Mouse (Mus musculus): ENCODE data around the gene Tfcp2. TPM values are rescaled to one million over a fixed set of nuclear protein-coding genes. Genes with fewer than 3 reads are reported as not detected.
"Not testable (repeated sequence)": the region's sequence is repeated elsewhere in the genome, so short reads cannot be mapped to it uniquely, and the experiment has no call there.

The Tfcp2 gene
- total RNA-seq, 2 experiments from 2014 or later = 26.3 TPM

DNA sequence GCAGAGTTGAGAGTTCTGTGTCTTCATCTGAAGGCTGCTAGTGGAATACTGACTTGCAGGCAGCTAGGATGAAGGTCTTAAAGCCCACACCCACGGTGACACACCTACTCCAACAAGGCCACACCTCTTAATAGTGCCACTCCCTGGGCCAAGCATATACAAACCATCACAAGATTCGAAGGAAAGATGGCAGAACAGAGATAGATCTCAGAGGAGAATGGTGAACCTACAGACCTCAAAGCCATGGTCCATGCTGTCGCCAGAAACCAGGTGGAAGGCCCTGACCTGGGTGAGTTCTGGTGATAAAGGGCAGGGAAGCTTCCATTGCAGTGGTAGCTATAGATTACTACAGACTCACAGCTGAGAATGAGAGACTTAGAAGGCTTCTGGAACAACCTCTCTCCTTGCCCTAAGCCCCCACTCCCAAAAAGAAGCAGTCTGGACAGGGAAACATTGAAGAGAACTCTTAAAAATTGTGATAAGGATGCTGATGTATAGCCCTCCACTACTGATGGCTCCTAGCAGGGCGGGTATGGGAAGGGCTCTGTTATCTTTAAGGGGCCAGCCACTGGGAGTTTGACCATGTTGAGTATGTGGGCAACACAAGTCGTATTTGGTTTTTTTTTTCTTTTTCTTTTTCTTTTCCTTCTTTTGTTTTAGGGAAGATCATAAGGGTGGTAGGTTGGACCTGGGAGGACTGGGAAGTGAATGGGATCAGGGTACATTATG is 6.1 kb upstream of the Tfcp2 start:
- no peak for DNase-seq (ENCODE audit: low spot score in 2 of 2)

DNA sequence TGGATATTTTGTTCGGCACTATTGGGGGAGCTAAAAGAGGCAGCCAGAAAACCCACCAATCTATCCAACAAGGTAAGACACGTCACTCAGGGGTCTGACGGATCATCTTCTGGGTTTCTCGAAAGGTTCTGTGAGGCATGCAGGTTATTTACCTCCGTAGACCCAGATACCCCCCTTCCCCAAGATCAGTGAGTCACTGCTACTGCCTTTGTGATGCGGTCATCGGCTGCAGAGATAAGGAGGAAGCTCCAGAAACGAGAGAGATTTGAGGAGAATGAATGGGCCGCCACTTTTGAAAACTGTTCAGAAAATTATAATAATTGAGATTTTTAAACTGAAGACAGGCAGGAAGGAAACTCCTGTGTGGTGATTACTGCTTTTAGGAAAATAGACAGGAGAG is 4.6 kb upstream of the Tfcp2 start:
- no peak for DNase-seq (ENCODE audit: low spot score in 2 of 2)

DNA sequence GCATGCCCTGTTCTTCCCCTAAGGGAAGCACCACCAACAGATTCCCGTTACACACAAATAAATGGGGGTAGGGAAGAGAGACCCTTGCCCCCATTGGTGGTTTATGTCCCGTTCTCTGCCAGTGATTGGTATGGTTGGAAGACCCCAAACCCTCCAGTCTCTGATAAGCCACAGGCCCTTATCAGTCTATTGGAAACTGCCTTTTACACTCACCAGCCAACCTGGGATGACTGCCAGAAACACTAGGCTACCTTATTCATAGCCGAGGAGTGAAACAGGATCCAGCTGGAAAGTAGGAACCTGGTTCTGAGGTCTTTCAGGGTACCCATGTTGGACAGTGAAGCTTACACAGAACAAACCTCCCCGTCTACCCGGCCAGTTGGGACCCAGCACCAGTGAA is 4.2 kb upstream of the Tfcp2 start:
- no peak for DNase-seq (ENCODE audit: low spot score in 2 of 2)

DNA sequence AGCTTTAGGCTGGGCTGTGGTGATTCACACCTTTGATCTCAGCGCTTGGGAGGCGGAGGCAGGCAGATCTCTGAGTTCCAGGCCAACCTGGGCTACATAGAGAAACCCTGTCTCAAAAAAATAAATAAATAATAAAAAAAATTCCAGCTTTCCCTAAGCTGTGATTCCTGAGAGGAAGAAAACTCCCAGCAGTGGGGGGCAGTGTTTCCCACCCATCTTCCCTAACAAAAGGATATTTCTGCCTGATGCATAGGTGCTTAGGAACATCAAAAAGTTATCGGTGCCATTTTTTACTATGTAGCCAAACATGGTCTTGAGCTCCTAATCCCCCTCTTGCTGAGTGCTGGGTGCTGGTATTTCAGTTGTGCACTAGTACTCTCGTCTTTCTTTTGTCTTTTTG is 1.5 kb downstream of the Tfcp2 start:
- DNase-seq (ENCODE audit: low spot score in 2 of 2) = no peak

DNA sequence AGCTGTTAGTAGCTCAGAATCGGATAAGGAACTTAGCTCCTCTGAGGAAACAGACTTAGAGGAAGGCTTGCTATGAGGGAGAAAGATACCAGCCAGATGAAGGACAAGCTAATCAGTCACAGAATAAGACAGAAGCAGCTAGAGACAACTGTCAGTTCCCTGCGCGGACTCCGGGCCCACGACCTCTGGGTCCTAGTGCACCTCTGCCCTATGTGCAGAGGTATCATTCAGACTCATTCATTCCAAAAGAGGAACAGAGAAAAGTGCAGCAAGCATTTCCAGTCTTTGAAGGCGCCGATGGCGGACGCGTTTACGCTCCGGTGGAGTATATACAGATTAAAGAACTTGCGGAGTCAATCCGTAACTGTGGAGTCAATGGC is 8.2 kb downstream of the Tfcp2 start:
- DNase-seq (ENCODE audit: low spot score in 2 of 2) = not testable (repeated sequence)

DNA sequence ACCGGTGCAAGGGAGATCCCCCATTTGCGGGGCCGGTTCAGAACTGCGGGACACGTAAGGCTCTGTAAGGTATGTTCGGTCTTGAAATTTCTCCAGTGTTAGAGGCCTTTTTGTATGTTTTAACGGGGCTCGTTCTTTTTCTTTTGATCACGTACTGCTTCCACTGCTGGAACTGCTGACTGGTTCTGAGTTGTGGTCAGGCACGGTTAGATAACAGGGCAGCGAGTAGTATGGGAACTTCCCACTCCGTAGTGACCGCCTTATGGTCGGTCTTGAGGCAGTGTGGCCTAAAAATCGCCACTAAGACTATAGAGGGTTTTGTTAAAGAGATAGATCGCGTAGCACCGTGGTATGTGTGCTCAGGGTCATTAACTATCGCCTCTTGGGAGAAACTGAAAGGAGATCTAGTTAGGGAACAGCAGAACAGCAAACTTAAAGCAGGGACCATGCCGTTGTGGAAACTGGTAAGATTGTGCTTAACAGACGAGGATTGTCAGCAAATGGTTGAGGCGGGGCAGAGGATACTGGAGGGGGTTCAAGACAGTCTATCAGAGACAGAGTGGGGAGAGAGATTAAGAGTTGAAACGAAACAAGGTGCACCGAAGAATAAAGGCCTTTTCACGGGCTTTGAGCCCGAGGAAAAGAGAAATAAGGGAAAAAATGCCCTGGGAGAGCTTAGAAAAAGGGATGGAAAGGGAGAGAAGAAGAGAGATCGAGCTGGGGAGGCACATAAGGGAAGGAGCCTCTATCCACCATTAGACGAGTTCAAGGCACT is 8.7 kb downstream of the Tfcp2 start:
- DNase-seq (ENCODE audit: low spot score in 2 of 2) = not testable (repeated sequence)

DNA sequence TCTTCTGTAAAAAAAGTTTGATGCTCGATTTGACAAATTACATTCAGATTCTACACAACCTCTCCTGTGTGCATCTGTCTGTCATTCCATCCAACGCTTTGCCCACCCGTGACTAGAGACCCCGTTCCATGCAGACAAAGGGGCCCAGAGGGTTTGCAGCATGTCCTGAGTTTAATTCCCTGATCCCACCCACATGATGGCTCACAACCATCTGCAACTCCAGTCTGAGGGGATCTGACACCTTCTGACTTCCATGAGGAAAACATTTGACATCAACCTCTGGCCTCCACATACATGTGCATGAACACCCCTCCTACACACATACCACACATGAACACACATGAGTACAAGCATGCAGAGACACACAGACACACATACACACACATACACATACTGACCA is 10.4 kb downstream of the Tfcp2 start:
- DNase-seq (ENCODE audit: low spot score in 2 of 2) = no peak

DNA sequence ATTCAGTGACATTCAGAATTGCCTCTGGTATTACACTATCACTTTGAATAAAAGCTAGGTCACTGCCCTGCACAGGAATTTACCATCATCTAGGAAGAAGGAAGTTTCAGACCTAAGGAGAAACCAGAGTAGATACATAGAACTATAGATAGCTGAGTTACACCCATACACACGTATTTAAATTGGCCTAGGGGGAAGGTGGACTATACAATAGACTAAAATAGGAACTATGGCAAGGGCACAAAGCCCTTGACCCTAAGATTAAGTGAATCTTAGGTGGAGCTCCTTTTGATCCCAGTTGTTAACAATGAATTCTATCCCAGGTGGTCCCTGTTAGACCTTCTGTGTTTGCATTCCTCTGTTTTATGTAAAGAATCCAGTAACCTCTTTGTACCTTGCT is 10.8 kb downstream of the Tfcp2 start:
- DNase-seq (ENCODE audit: low spot score in 2 of 2) = not testable (repeated sequence)

DNA sequence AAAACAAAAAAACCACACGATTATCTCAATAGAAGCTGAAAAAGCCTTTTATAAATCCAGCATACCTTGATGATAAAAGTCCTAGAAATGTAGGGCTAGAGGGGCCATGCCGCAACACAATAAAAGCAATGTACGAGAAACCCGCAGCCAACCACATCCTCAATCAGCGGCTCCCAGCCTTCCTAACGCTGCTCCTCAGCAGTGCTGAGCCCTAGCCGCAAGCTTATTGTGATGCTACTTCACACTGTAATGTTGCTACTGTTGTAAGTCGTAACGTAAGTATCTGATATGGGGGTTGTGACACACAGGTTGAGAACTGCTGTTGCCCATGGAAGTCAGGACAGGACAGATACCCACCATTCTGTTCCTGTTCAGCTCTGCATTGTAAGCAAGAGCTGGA is 12.4 kb downstream of the Tfcp2 start:
- no peak for DNase-seq (ENCODE audit: low spot score in 2 of 2)

DNA sequence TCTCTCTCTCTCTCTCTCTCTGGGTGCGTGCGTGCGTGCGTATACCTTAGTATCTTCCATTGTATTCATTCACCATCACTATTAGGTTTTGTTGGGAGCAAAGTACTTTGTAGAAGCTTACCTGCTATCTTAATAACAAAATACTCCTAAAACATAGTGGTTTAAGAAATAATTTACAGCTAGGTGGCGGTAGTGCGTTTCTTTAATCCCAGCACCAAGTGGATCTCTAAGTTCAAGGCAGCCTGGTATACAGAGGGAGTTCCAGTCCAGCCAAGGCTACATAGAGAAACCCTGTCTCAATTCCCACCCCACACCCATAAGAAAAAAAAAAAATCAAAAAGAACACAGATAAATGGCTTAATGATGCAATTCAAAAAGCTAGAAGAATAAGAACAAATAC is 13.9 kb downstream of the Tfcp2 start:
- no peak for DNase-seq (ENCODE audit: low spot score in 2 of 2)

DNA sequence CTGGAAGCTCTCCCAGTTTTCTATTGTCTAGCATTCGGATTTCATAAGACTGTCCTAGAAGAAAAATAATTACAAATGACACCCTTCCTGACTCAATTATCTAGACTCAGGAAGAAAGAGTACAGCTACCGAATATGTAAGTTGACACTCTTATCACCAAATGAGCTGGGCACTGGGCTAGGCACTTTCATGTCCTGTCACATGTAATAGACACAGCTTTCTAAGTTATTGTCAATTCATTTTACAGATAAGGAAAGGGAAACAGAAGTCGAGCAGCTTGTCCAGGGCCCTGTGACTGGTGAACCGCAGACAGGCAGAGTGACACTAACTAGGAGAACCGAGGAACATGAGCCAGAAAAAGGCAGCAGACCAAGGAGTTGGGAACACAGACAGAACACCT is 23.9 kb downstream of the Tfcp2 start:
- DNase-seq (ENCODE audit: low spot score in 2 of 2) = no peak

DNA sequence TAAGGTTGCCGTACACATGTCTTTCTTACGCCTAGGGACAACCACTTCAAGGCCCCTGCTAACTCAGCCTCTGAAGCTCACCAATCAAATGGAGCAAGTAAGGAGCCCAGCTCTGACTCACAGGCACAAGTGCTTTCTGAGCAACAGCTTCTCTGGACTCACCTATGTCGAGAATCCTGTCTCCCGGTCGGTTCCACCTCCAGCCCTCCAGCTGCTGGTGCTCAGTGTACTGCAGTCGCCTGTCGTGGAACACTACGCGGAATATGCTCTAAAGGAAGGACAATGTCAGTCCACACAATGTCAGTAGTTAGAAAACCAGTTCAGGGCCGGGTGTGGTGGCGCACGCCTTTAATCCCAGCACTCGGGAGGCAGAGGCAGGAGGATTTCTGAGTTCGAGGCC is 26.4 kb downstream of the Tfcp2 start:
- no peak for DNase-seq (ENCODE audit: low spot score in 2 of 2)

DNA sequence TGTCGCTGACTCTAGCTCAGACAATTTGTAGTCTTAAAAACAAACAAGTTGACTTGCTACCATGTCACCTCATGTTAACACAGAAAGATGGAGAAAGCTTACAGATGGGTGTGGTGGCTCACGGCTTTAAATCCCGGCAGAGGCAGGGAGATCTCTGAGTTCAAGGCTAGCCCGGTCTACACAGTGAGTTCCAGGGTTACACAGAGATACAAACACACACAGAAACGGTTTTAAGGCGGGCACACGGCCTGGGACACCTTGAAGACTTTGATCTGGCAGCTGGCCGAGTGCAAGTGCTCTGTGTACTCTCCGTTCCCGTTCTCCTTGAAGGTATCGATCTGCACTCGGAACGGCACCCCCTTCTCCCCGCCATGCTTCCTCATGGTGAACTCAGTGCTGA is 31.5 kb downstream of the Tfcp2 start:
- DNase-seq (ENCODE audit: low spot score in 2 of 2) = no peak

DNA sequence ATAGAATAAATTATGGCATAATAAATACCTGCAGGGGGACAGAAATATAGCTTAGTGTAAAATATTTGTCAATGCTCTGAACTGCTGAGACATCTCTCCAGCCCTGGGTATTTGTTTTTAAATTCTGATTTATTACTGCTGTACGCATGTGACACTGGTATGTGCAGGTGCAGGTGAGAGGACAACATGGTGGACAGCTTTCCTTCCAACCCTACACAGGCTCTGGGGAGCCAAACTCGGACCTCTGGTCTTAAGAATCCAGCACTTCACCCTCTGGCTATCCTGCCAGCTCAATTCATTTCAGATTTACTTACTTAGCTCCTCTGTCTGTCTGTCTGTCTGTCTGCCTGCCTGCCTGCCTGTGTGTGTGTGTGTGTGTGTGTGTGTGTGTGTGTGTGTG is 36.7 kb downstream of the Tfcp2 start:
- no peak for DNase-seq (ENCODE audit: low spot score in 2 of 2)

DNA sequence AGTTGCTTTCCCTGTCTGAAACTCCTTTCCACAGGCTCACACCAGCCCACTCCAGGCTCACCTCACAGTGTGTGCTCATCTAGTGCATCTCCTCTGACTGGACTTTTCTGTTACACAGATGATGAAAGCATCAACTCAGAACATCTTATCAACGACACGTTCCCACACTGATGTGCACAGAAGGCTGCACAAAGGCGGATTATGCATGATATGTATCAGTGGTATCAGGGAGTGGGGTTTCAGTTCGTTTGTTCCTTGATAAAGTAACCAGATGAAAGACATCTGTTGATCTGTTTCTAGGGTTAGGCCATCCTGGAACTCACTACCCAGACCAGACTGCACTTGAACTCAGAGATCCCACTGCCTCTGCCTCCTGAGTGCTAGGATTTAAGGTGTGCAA is 38.4 kb downstream of the Tfcp2 start:
- DNase-seq (ENCODE audit: low spot score in 2 of 2) = no peak

DNA sequence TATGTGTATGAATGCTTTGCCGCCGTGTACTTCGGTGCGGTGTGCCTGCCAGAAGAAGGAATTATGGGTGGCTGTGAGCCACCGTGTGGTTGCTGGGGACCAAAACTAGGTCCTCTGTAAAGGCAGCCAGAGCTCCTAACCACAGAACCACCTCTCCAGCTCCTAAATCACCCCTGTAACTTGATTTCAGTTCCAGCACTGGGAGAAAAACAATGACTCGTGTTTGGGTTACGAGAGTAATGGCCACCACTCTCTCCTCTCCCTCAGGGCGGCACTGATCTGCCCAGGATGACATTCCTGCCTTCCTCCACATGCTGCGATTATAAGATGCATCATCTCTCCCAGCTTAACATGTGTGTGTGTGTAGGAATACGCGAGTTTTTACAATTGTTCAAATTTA is 41.7 kb downstream of the Tfcp2 start:
- no peak for DNase-seq (ENCODE audit: low spot score in 2 of 2)

DNA sequence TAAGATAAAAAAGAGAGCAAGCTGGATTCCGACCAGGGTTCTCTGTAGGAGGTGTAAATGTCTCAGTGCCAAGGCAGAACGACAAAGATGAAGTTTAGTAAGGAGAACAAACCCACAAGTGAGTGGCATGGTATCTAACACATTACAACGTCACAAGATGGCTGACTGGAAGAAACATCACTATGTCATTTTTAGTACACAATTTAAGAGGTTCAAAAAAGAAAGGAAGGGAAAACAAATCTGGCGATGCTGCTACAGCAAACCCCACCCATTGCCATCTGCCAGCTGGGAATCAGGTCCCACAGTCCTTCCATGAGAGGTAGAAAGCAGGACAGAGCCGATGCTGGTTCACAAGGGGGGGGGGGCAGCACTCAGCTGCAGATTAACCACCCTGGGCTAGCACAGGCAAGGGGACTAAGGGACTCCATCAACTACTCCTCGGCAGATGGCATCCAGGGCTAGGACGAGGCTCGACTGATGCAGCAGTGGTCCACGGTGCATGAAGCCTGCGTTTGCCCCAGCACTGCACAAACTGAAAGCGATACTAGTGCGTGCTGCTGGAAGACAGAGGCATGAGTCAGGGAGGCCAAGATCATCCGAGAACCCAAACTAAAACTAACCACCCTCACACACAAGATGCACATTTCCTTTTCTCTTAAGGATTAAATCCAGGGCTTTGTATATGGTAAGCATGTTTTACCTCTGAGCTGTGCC is 43.2 kb downstream of the Tfcp2 start:
- DNase-seq (ENCODE audit: low spot score in 2 of 2) = no peak

DNA sequence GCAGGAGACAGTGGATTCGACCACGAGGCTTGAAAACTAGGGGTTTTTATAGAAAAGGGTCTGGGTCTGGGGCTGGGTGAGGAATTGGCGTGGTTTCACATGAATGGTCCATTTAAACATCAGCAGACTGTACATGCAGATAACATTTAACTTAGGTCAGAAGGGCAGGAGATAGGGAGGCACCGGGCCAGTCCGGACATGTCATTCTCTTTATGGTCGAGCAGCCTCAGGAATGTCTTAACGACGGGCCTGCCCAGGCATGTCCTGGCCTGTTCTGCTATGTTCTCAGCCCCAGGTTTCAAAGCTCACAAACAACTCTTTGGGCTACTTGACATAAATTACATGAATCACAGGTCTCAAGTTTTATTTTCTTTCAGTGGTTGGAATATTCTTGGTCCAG is 52.3 kb downstream of the Tfcp2 start:
- not testable (repeated sequence) for DNase-seq (ENCODE audit: low spot score in 2 of 2)

DNA sequence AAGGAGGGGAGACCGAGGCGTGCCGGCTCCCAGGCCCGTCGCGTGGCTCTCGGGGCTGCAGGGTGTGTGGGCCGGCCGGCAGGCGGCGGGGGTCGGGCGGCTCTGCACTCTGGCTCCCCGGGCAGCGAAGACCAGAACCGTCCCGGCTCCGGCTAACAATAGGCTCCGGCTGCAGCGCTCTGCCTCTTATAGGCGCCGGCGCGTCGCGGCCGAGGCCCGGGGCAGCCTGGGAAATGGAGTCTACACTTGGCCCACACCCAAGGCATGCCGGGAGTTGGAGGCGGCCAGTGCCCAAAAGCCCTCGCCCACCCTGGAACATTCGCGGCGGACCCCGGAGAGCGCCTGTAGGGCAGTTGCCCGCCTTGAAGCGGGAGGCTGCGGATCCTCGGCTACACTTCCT is 56.7 kb downstream of the Tfcp2 start, which contains the start of gene Csrnp2:
Gene Csrnp2 (minus strand): TSS at position 387 of the 400 bp plus-strand sequence.
- DNase-seq (ENCODE audit: low spot score in 2 of 2) = peak; percentile 80 to 85

DNA sequence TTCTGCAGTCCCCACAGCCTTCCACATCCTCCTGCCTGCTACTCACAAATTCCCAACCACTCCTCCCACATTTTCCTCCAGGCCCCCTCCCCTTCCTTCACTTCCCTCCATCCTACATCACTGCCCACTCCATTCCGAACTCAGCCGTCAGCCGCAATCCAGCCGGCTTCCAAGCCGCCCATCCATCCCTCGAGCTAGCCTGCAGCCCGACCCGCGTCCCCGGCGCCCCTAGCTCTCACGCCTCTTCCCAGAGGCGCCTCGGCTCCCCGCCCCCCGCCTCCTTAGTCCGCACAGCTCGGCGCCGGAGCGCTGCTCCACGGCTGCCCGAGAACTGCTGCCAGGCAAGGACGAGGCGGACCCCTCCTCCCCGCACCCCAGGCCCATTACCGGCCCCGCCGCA is 57.2 kb downstream of the Tfcp2 start:
- peak in 1 of 2 experiments; percentile 9 for DNase-seq (ENCODE audit: low spot score in 2 of 2)

DNA sequence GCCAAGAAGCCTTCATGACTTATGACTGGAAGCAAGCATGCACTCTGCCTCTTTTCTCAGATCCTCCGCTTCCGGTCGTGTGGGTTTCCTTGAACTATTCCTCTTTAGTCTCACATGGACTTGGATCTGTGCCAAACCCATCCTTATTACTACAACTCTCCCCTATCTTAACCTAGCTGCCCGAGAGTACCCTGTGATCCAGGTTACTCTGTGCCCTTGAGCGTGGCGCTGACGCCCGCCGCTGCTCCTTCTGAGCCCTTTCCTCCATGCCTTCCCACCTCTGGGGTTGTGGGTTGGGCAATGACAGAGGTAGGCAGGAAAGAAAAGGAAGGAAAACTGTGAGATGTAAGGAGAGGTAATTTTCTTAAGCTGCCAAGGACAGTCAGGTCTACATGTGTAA is 59.8 kb downstream of the Tfcp2 start:
- DNase-seq (ENCODE audit: low spot score in 2 of 2) = no peak

DNA sequence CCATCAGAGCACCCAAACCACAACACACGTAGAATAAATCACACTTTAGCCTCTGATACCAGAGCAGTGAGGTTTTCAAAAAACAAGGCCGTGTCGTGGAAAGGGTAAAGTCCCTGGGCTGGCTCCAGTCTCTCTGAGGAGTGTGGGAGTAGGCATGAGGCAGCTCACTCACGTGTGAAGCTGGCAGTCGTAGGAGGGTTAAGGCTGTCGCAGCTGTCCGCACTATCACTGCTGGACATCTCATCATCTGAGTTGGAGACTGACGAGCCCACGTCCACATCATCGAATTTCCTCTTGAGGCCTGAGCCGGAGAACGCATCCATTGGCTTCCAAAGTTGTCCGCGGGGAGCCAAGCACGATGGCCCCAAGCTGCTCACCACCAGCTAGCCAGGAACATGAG is 62.5 kb downstream of the Tfcp2 start:
- no peak for DNase-seq (ENCODE audit: low spot score in 2 of 2)

Data from adrenal gland, postnatal 4 days (tissue).